Mouse (Mus musculus) small intestine, adult 2 months (tissue): ENCODE data around the gene Wfdc12.

Experiments used
- CTCF ChIP-seq: fragments of 200-500 bp; IDR thresholded peaks from 2 replicates; pipeline ENCODE4 v1.5.1; 2012; ENCODE audit warnings: low read depth, mild to moderate bottlenecking, control low read depth, inconsistent platforms, low read length, moderate library complexity, mixed read lengths; ENCODE audit not compliant: insufficient replicate concordance, insufficient read length; ENCODE audit errors: extremely low read depth
- POLR2A ChIP-seq: fragments of 200-500 bp; IDR thresholded peaks from 2 replicates; pipeline ENCODE4 v1.6.1; 2012; ENCODE audit warnings: low read depth, mild to moderate bottlenecking, control low read depth, inconsistent platforms, low read length, moderate library complexity

DNA sequence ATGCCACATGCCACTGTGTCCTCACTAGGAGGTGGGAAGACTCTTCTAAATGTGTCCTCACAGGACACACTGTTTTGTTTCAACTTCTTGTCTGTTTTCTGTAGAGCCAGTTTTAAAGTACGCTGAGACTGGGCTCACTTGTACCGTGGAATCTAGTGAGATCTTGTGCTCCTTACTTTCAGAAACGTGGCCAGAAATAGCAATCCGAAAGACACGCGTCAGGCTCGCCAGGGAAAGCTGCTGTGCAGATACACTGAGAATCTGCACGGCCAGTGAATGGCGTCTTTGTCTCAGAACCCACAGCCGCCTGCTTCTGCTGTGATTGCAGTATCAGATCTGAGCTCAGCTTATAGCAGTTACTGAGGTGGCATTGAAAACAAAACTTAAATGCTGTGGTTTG is 48.4 kb downstream of the Wfdc12 start:
- TF ChIP-seq CTCF (no peak), POLR2A (no peak)
